Mouse (Mus musculus) granulocyte monocyte progenitor cell, adult 5-6 weeks (primary cell): Measurements from ENCODE around the gene Fktn. TPM values are rescaled to one million over a fixed set of nuclear protein-coding genes. Genes with fewer than 3 reads are reported as not detected.

ENCODE experiments used
- ATAC-seq: replicated peaks from 2 replicates; pipeline ENCODE4 v1.8.0; 2016; ENCODE audit warnings: mild to moderate bottlenecking, moderate TSS enrichment, inconsistent platforms; ENCODE audit not compliant: poor library complexity, severe bottlenecking
- total RNA-seq, 2 experiments: library from RNA; stranded (forward) in 1 of 2; stranded (reverse) in 1 of 2; fragments of 200-712, 200-1000 nt in 1 of 2; fragments of >200 nt in 1 of 2; fragmentation: Nextera tagmentation in 1 of 2; gene quantifications; 2 replicates each; pipeline ENCODE4 v1.2.3; 2014 to 2017

Fktn gene
- total RNA-seq, 2 experiments from 2014 or later = 3.1 to 8.9 TPM

- no peak for ATAC-seq
Measured at GRCm38 (mm10) chr4:53824831-53825230, 111.0 kb downstream of the Fktn start.

- ATAC-seq = peak; percentile 64
Measured at GRCm38 (mm10) chr4:53825821-53826605, 112.2 kb downstream of the Fktn start, which contains the start of gene Tmem38b. Tmem38b (plus strand) TSS chr4:53826045.

- ATAC-seq = peak; percentile 45
Measured at GRCm38 (mm10) chr4:53826641-53827248, 112.9 kb downstream of the Fktn start.

Other genes with a start within 250 kb of the Fktn start
- 7.6 and 8.7 TPM in 2 replicates for gene Fsd1l, start 82.5 kb upstream of the Fktn start, total RNA-seq (2014; fragmentation: Nextera tagmentation)
- 2.5 and 4.1 TPM in 2 replicates for gene Fsd1l, start 82.5 kb upstream of the Fktn start, total RNA-seq (2017)
- gene Tal2, start 65.7 kb downstream of the Fktn start, total RNA-seq (2014; fragmentation: Nextera tagmentation) = 0.43 TPM in 1 of 2 replicates, not detected in the other
- gene Tal2, start 65.7 kb downstream of the Fktn start, total RNA-seq (2017) = not detected in 2 replicates
- 20.9 and 32.1 TPM in 2 replicates for gene Tmem38b, start 112.0 kb downstream of the Fktn start, total RNA-seq (2014; fragmentation: Nextera tagmentation)
- 16.9 and 19.7 TPM in 2 replicates for gene Tmem38b, start 112.0 kb downstream of the Fktn start, total RNA-seq (2017)